Mouse (Mus musculus) 416B (cell line): ENCODE measurements at regions not wholly inside any gene's neighbourhood (a gene's known extent, or its start where the extent isn't known, plus 50 kb on each side); places are given as distances from the start of the nearest gene placed in this dataset.
"Not testable (repeated sequence)": the region's sequence is repeated elsewhere in the genome, so short reads cannot be mapped to it uniquely, and the experiment has no call there.

Source experiments
- DNase-seq: peaks from one replicate; pipeline ENCODE4 v3.0.0; 2011; ENCODE audit warnings: low read depth

- DNase-seq: peak; percentile 24
Measured at GRCm38 (mm10) chrX:15322207-15322839, 1111.4 kb downstream of the H2al1n start.

GRCm38 (mm10) chrX:15322958-15323357 lies 1112.0 kb downstream of the H2al1n start:
- no peak for DNase-seq

- DNase-seq: not testable (repeated sequence)
Measured at GRCm38 (mm10) chrX:15365135-15365534, 1154.2 kb downstream of the H2al1n start.
